Mouse (Mus musculus) layer of hippocampus, adult 9-11 months (tissue): Measurements from ENCODE around the gene Napsa.
A peak's percentile ranks its signal among the peaks of the same experiment; 100 is the strongest.

Source experiments
- DNase-seq: peaks from one replicate; pipeline ENCODE4 v3.0.0; 2022

Gene Napsa

GRCm38 (mm10) chr7:44572213-44572701 lies at the start of gene Napsa:
Napsa (plus strand) TSS chr7:44572380.
- no peak for DNase-seq

GRCm38 (mm10) chr7:44523056-44523455 lies 49.1 kb upstream of the Napsa start:
- no peak for DNase-seq

- DNase-seq, result no peak
Measured at GRCm38 (mm10) chr7:44524502-44524901, 47.7 kb upstream of the Napsa start, which contains the start of gene Mybpc2. Mybpc2 (minus strand) TSS chr7:44524656.

- DNase-seq, result peak; percentile 52
Measured at GRCm38 (mm10) chr7:44525126-44525832, 46.9 kb upstream of the Napsa start.

- DNase-seq, result no peak
Measured at GRCm38 (mm10) chr7:44526414-44527154, 45.6 kb upstream of the Napsa start.

- DNase-seq, result peak; percentile 81
Measured at GRCm38 (mm10) chr7:44527483-44528398, 44.4 kb upstream of the Napsa start.

- no peak for DNase-seq
Measured at GRCm38 (mm10) chr7:44529518-44529917, 42.7 kb upstream of the Napsa start.

GRCm38 (mm10) chr7:44530507-44530906 lies 41.7 kb upstream of the Napsa start:
- no peak for DNase-seq

- DNase-seq, result no peak
Measured at GRCm38 (mm10) chr7:44531207-44531606, 41.0 kb upstream of the Napsa start.

- DNase-seq, result no peak
Measured at GRCm38 (mm10) chr7:44531946-44532732, 40.0 kb upstream of the Napsa start, which contains the start of gene Spib. Spib (minus strand) TSS chr7:44532071.

GRCm38 (mm10) chr7:44532918-44533745 lies 39.0 kb upstream of the Napsa start:
- no peak for DNase-seq

- no peak for DNase-seq
Measured at GRCm38 (mm10) chr7:44533746-44534045, 38.5 kb upstream of the Napsa start.

- DNase-seq, result no peak
Measured at GRCm38 (mm10) chr7:44534242-44534641, 37.9 kb upstream of the Napsa start.

GRCm38 (mm10) chr7:44534656-44535441 lies 37.3 kb upstream of the Napsa start:
- no peak for DNase-seq

- no peak for DNase-seq
Measured at GRCm38 (mm10) chr7:44535657-44536589, 36.3 kb upstream of the Napsa start.

- DNase-seq, result peak; percentile 46
Measured at GRCm38 (mm10) chr7:44536590-44536968, 35.6 kb upstream of the Napsa start.

- DNase-seq, result no peak
Measured at GRCm38 (mm10) chr7:44537009-44537408, 35.2 kb upstream of the Napsa start.

GRCm38 (mm10) chr7:44537496-44537895 lies 34.7 kb upstream of the Napsa start:
- no peak for DNase-seq
